20 mouse cellular contexts compared by ENCODE assay signal in genomic region chr7:27328161-27328560, GRCm38 (mm10). TPM values are rescaled to one million over a fixed set of nuclear protein-coding genes. Genes with fewer than 3 reads are reported as not detected.
DNase-seq lines count a peak whose midpoint lies in the region; ATAC-seq and TF ChIP-seq lines count a peak whose summit lies in the region.
"Had no signal": no experiment of that assay in that cellular context is flagged by ENCODE, and none has a peak within 500 bp of the region (broad histone marks: within the 10 kb centered on the region; RNA-seq: fewer than 3 reads in every experiment).

No protein-coding gene starts in this region.

- TF ChIP-seq POLR2A in kidney, adult 2 months (IDR thresholded peaks at IDR 0.05; ENCODE audit: low read depth, low read length) = no peak

- TF ChIP-seq CTCF in kidney, adult 2 months (conservative IDR thresholded peaks at IDR 0.05; ENCODE audit: insufficient read depth, insufficient read length, low read depth, low read length) = no peak

- H3K4me2 ChIP-seq in kidney, embryonic 16.5 days (replicated peaks; ENCODE audit: low read depth, low read length) = no peak overlapping the region
- H3K4me2 ChIP-seq: embryonic facial prominence, embryonic 12.5 days had no signal

- peaks cover 8% of the 10 kb centered on the region; the same call in 1 of the 2 replicates for H3K4me1 ChIP-seq in kidney, adult 2 months (ENCODE audit: control insufficient read depth, insufficient read depth, low read length)
- peaks cover 61% of the 10 kb centered on the region for H3K4me1 ChIP-seq in kidney, embryonic 16.5 days (ENCODE audit: insufficient read depth, low read length)

- peak; percentile 46 for DNase-seq in cerebellum, adult 9-11 months
- DNase-seq in cerebellum, adult 18-20 months = no peak
- DNase-seq in kidney, adult 2 months = peak; percentile 52
- peak; percentile 66 for DNase-seq in ZHBTc4 (ENCODE audit: low read depth, low spot score)
- no peak for DNase-seq in yolk sac, embryonic 10.5 days (ENCODE audit: low spot score)
- DNase-seq in embryo, embryonic 10 days (ENCODE audit: low spot score) = no peak
- DNase-seq: adrenal gland, adult 8-10 months; cerebellum, adult 11 months had no signal

- no peaks in the 10 kb centered on the region for H3K36me3 ChIP-seq in kidney, adult 2 months (ENCODE audit: control insufficient read depth, insufficient read depth, low read length)
- 0 out of 2 replicates have a peak, but pooled peaks cover 4% of the 10 kb centered on the region for H3K36me3 ChIP-seq in kidney, embryonic 16.5 days (ENCODE audit: insufficient read depth, low read length)
- H3K36me3 ChIP-seq: embryonic facial prominence, embryonic 12.5 days; heart, embryonic 10.5 days had no signal

- H3K9me3 ChIP-seq in kidney, embryonic 16.5 days (ENCODE audit: low read length) = no peaks in the 10 kb centered on the region
- H3K9me3 ChIP-seq: embryonic facial prominence, embryonic 12.5 days; heart, embryonic 10.5 days had no signal

- no peak overlapping the region for H3K9ac ChIP-seq in kidney, embryonic 16.5 days (replicated peaks; ENCODE audit: low read length)
- H3K9ac ChIP-seq: embryonic facial prominence, embryonic 12.5 days had no signal

- no peak overlapping the region for H3K4me3 ChIP-seq in kidney, adult 2 months (ENCODE audit: insufficient read depth, low read depth, low read length)
- H3K4me3 ChIP-seq in kidney, embryonic 16.5 days (ENCODE audit: low read length) = no peak overlapping the region
- H3K4me3 ChIP-seq: embryonic facial prominence, embryonic 12.5 days had no signal

- H3K27ac ChIP-seq in kidney, adult 2 months (ENCODE audit: insufficient read depth, low read depth, low read length) = no peak overlapping the region
- H3K27ac ChIP-seq in kidney, embryonic 16.5 days (ENCODE audit: low read length) = no peak overlapping the region
- H3K27ac ChIP-seq: embryonic facial prominence, embryonic 12.5 days; heart, embryonic 10.5 days had no signal

- no peak for ATAC-seq in kidney, embryonic 16.5 days (ENCODE audit: low FRiP score, low TSS enrichment)
- ATAC-seq: forebrain, embryonic 16.5 days; hindbrain, embryonic 16.5 days; inflammation-experienced regulatory T-cells, adult 6 months; intestine, postnatal 0 days; Patski had no signal

- 86% methylated on average over 11 of the region's 11 CpGs for WGBS in kidney, adult 2 months
- WGBS in kidney, embryonic 16.5 days = 82% methylated on average over 11 of the region's 11 CpGs

- H3K27me3 ChIP-seq in kidney, adult 2 months (replicated peaks; ENCODE audit: control insufficient read depth, insufficient read depth, low read length) = no peaks in the 10 kb centered on the region
- peaks cover 37% of the 10 kb centered on the region for H3K27me3 ChIP-seq in kidney, embryonic 16.5 days (ENCODE audit: insufficient read depth, low read length)
- H3K27me3 ChIP-seq: Patski had no signal

RNA-seq across cellular contexts. Expression of gene Ltbp4, which starts 9.3 kb away (rescaled TPM):
- polyA plus RNA-seq in kidney, adult 2 months (2012; rRNA removed) = 76.9 and 84.7 TPM in 2 replicates
- 45.9 and 55.8 TPM in 2 replicates for polyA plus RNA-seq in kidney, embryonic 16.5 days (2015; fragmentation: Nextera tagmentation; extraction: Ambion mirVana)

RNA-seq across cellular contexts. Expression of gene Shkbp1, which starts 27.7 kb away (rescaled TPM):
- polyA plus RNA-seq in kidney, adult 2 months (2012; rRNA removed) = 39.2 and 45.5 TPM in 2 replicates
- polyA plus RNA-seq in kidney, embryonic 16.5 days (2015; fragmentation: Nextera tagmentation; extraction: Ambion mirVana) = 51.4 and 56.9 TPM in 2 replicates

RNA-seq across cellular contexts. Expression of gene Gm20479, which starts 29.1 kb away (rescaled TPM):
- polyA plus RNA-seq in kidney, adult 2 months (2012; rRNA removed) = 0.39 TPM in 1 of 2 replicates, not detected in the other
- 0.64 and 0.80 TPM in 2 replicates for polyA plus RNA-seq in kidney, embryonic 16.5 days (2015; fragmentation: Nextera tagmentation; extraction: Ambion mirVana)
- polyA plus RNA-seq: C2C12; forebrain, embryonic 11.5 days; forebrain, embryonic 16.5 days; frontal cortex, adult 2 months; heart, embryonic 14.5 days; hindbrain, embryonic 16.5 days had no signal

Comparison
In these comparisons a context has a peak if more than half of its experiments do, and no peak if none do; other contexts are left out.
1. DNase-seq: peak in cerebellum, adult 9-11 months (single experiment), kidney, adult 2 months (single experiment) and ZHBTc4 (single experiment); none in cerebellum, adult 18-20 months (0 of 2), yolk sac, embryonic 10.5 days (single experiment) and embryo, embryonic 10 days (single experiment).